Mouse (Mus musculus) MEL (cell line): Measurements from ENCODE around the gene Gp9. TPM values are rescaled to one million over a fixed set of nuclear protein-coding genes. Genes with fewer than 3 reads are reported as not detected.
A peak's percentile ranks its signal among the peaks of the same experiment; 100 is the strongest.

ENCODE experiments used
- DNase-seq: peaks from one replicate; pipeline ENCODE4 v3.0.0; 2011; ENCODE audit warnings: low read depth, low spot score
- H3K27ac ChIP-seq: 2 replicates; pipeline ENCODE4 v1.5.1; 2012; ENCODE audit warnings: low read depth, mild to moderate bottlenecking, control low read depth, low read length, moderate library complexity; ENCODE audit not compliant: control insufficient read depth
- H3K27me3 ChIP-seq, 2 experiments: fragments of 150-350 bp in 1 of 2; sonication (generic) in 1 of 2; 2 replicates each; pipeline ENCODE4 v1.6.1; 2012; ENCODE audit warnings: low read length in 2 of 2, mild to moderate bottlenecking in 2 of 2, improper control_type of control experiment in 1 of 2, moderate library complexity in 1 of 2; ENCODE audit not compliant: insufficient read depth in 2 of 2, control insufficient read depth in 1 of 2
- H3K36me3 ChIP-seq, 2 experiments: 2 replicates each; pipeline ENCODE4 v1.6.1; 2012 to 2014; ENCODE audit warnings: low read length in 2 of 2, improper control_type of control experiment in 1 of 2, inconsistent platforms in 1 of 2, mild to moderate bottlenecking in 1 of 2; ENCODE audit not compliant: insufficient read depth in 2 of 2, control insufficient read depth in 1 of 2
- H3K4me1 ChIP-seq, 2 experiments: fragments of 150-350 bp in 1 of 2; sonication (generic) in 1 of 2; 2 replicates each; pipeline ENCODE4 v1.6.1; 2012; ENCODE audit warnings: low read length in 2 of 2, improper control_type of control experiment in 1 of 2, mild to moderate bottlenecking in 1 of 2; ENCODE audit not compliant: insufficient read depth in 2 of 2, control insufficient read depth in 1 of 2
- H3K4me3 ChIP-seq, 2 experiments: fragments of 150-350 bp in 1 of 2; sonication (generic) in 1 of 2; 2 replicates each; pipeline ENCODE4 v1.5.1; 2012; ENCODE audit warnings: low read depth in 2 of 2, low read length in 2 of 2, mild to moderate bottlenecking in 2 of 2, moderate library complexity in 2 of 2, control low read depth in 1 of 2, improper control_type of control experiment in 1 of 2; ENCODE audit not compliant: control insufficient read depth in 1 of 2, insufficient read depth in 1 of 2
- H3K79me2 ChIP-seq: 2 replicates; pipeline ENCODE4 v1.6.1; 2012; ENCODE audit warnings: mild to moderate bottlenecking, low read length, moderate library complexity; ENCODE audit not compliant: control insufficient read depth, poor library complexity, insufficient read depth
- H3K9ac ChIP-seq: 2 replicates; pipeline ENCODE4 v1.6.1; 2012; ENCODE audit warnings: low read depth, mild to moderate bottlenecking, control low read depth, low read length, moderate library complexity; ENCODE audit not compliant: control insufficient read depth, poor library complexity, severe bottlenecking
- H3K9me3 ChIP-seq: fragments of 150-350 bp; sonication (generic); replicated peaks from 2 replicates; pipeline ENCODE4 v1.6.1; 2012; ENCODE audit warnings: mild to moderate bottlenecking, low read length, improper control_type of control experiment, moderate library complexity; ENCODE audit not compliant: insufficient read depth
- BHLHE40 ChIP-seq: IDR thresholded peaks from 2 replicates; pipeline ENCODE4 v1.6.1; 2012; ENCODE audit warnings: low read depth, mild to moderate bottlenecking, inconsistent platforms, low read length, improper control_type of control experiment, borderline replicate concordance
- CHD1 ChIP-seq: IDR thresholded peaks from 2 replicates; pipeline ENCODE4 v1.6.1; 2012; ENCODE audit warnings: low read depth, mild to moderate bottlenecking, inconsistent platforms, low read length, improper control_type of control experiment
- ELF1 ChIP-seq: IDR thresholded peaks from 2 replicates; pipeline ENCODE4 v1.6.1; 2014; ENCODE audit warnings: low read depth, mild to moderate bottlenecking, inconsistent platforms, low read length, improper control_type of control experiment, moderate library complexity
- EP300 ChIP-seq, 2 experiments: IDR thresholded peaks; 2 replicates each; pipeline ENCODE4 v1.6.1; 2011; ENCODE audit warnings: improper control_type of control experiment in 2 of 2, low read length in 2 of 2, low read depth in 1 of 2, mild to moderate bottlenecking in 1 of 2
- ETS1 ChIP-seq: IDR thresholded peaks from 2 replicates; pipeline ENCODE4 v1.6.1; 2012; ENCODE audit warnings: low read depth, mild to moderate bottlenecking, inconsistent platforms, low read length, improper control_type of control experiment, moderate library complexity
- GATA1 ChIP-seq: IDR thresholded peaks from 2 replicates; pipeline ENCODE4 v1.6.1; 2011; ENCODE audit warnings: low read depth, low read length, improper control_type of control experiment
- HCFC1 ChIP-seq: IDR thresholded peaks from 2 replicates; pipeline ENCODE4 v1.6.1; 2012; ENCODE audit warnings: low read depth, mild to moderate bottlenecking, inconsistent platforms, low read length, improper control_type of control experiment, moderate library complexity
- JUND ChIP-seq: IDR thresholded peaks from 2 replicates; pipeline ENCODE4 v1.6.1; 2011; ENCODE audit warnings: low read depth, mild to moderate bottlenecking, improper control_type of control experiment, low read length
- KAT2A ChIP-seq: conservative IDR thresholded peaks from 2 replicates; pipeline ENCODE4 v1.6.1; 2012; ENCODE audit warnings: low read depth, low read length, improper control_type of control experiment, inconsistent platforms
- MAFK ChIP-seq: IDR thresholded peaks from 2 replicates; pipeline ENCODE4 v1.6.1; 2011; ENCODE audit warnings: low read depth, mild to moderate bottlenecking, low read length, improper control_type of control experiment, borderline replicate concordance
- MAX ChIP-seq: IDR thresholded peaks from 2 replicates; pipeline ENCODE4 v1.6.1; 2011; ENCODE audit warnings: low read length, improper control_type of control experiment
- MAZ ChIP-seq: IDR thresholded peaks from 2 replicates; pipeline ENCODE4 v1.6.1; 2012; ENCODE audit warnings: low read depth, mild to moderate bottlenecking, inconsistent platforms, low read length, improper control_type of control experiment
- MXI1 ChIP-seq: IDR thresholded peaks from 2 replicates; pipeline ENCODE4 v1.6.1; 2011; ENCODE audit warnings: mild to moderate bottlenecking, low read depth, low read length, improper control_type of control experiment
- MYC ChIP-seq: IDR thresholded peaks from 2 replicates; pipeline ENCODE4 v1.6.1; 2011; ENCODE audit warnings: low read depth, mild to moderate bottlenecking, low read length, improper control_type of control experiment, moderate library complexity
- NELFE ChIP-seq: IDR thresholded peaks from 2 replicates; pipeline ENCODE4 v1.6.1; 2011; ENCODE audit warnings: low read depth, low read length, improper control_type of control experiment
- POLR2A ChIP-seq, 2 experiments: IDR thresholded peaks; 2 replicates each; pipeline ENCODE4 v1.6.1; 2011 to 2012; ENCODE audit warnings: low read length in 2 of 2, mild to moderate bottlenecking in 2 of 2, control low read depth in 1 of 2, improper control_type of control experiment in 1 of 2, low read depth in 1 of 2, moderate library complexity in 1 of 2; ENCODE audit not compliant: control insufficient read depth in 1 of 2, insufficient read depth in 1 of 2, poor library complexity in 1 of 2
- RAD21 ChIP-seq: IDR thresholded peaks from 2 replicates; pipeline ENCODE4 v1.6.1; 2011; ENCODE audit warnings: mild to moderate bottlenecking, low read depth, low read length, improper control_type of control experiment
- RCOR1 ChIP-seq: IDR thresholded peaks from 2 replicates; pipeline ENCODE4 v1.6.1; 2012; ENCODE audit warnings: low read depth, mild to moderate bottlenecking, inconsistent platforms, low read length, improper control_type of control experiment
- SIN3A ChIP-seq: IDR thresholded peaks from 2 replicates; pipeline ENCODE4 v1.6.1; 2012; ENCODE audit warnings: low read length, improper control_type of control experiment, inconsistent platforms
- SMC3 ChIP-seq: IDR thresholded peaks from 2 replicates; pipeline ENCODE4 v1.6.1; 2011; ENCODE audit warnings: low read depth, low read length, improper control_type of control experiment
- TAL1 ChIP-seq: IDR thresholded peaks from 2 replicates; pipeline ENCODE4 v1.6.1; 2012; ENCODE audit warnings: mild to moderate bottlenecking, inconsistent platforms, low read length, moderate library complexity, mixed read lengths
- TBP ChIP-seq: IDR thresholded peaks from 2 replicates; pipeline ENCODE4 v1.8.0; 2011; ENCODE audit warnings: low read depth, low read length, improper control_type of control experiment
- TCF12 ChIP-seq: IDR thresholded peaks from 2 replicates; pipeline ENCODE4 v1.6.1; 2014; ENCODE audit warnings: low read depth, mild to moderate bottlenecking, inconsistent platforms, low read length, improper control_type of control experiment, moderate library complexity
- ZMIZ1 ChIP-seq: IDR thresholded peaks from 2 replicates; pipeline ENCODE4 v1.6.1; 2012; ENCODE audit warnings: low read depth, mild to moderate bottlenecking, inconsistent platforms, low read length, improper control_type of control experiment, moderate library complexity
- polyA plus RNA-seq, 2 experiments: library from polyadenylated mRNA; stranded (reverse) in 1 of 2; unstranded in 1 of 2; fragments of >175 nt in 1 of 2; fragments of >200 nt in 1 of 2; gene quantifications; 2 replicates each; pipeline versions ENCODE4 v1.2.1 to v1.2.4; 2012; ENCODE audit warnings: low replicate concordance in 2 of 2, low read depth in 1 of 2; ENCODE audit not compliant: insufficient read length in 2 of 2, insufficient read depth in 1 of 2, missing spikeins in 1 of 2
- total RNA-seq: library from RNA; depleted of rRNA; stranded (reverse); fragments of 300-350 nt; gene quantifications from 2 replicates; pipeline ENCODE4 v1.2.3, GENCODE M21; 2012

The Gp9 gene
- total and polyA plus RNA-seq, 3 experiments = 3.9 to 11.1 TPM; not detected in 1

DNA sequence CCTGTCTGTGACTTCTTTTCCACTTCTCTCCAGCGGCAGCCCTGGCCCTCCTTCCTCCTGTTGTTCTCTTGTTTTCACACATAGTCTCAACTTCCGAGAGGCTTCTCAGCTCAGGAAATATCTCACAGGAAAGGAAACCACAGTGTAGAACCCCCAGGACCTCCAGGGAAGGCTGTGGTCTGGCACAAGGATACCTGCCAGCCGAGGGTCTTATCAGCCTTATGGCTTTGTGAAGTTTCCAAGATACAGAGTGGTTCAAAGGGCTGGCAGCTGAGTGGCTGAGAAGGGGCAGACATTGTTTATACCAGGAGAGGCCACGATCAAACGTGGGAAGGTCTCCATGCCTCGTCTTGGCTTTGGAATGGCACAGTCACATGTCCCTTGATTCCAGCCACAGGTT, 38.0 kb upstream of the Gp9 start (continued):
- TF ChIP-seq TBP (no peak), MAZ (peak; percentile 24; the same call in 1 of the 2 replicates), ELF1 (no peak), GATA1 (peak; percentile 41), ZMIZ1 (no peak), NELFE (no peak), MXI1 (peak; percentile 20; the same call in 1 of the 2 replicates), CHD1 (0 out of 2 replicates have a peak, but pooled peaks have one; percentile 50), MAFK (no peak), JUND (no peak)

DNA sequence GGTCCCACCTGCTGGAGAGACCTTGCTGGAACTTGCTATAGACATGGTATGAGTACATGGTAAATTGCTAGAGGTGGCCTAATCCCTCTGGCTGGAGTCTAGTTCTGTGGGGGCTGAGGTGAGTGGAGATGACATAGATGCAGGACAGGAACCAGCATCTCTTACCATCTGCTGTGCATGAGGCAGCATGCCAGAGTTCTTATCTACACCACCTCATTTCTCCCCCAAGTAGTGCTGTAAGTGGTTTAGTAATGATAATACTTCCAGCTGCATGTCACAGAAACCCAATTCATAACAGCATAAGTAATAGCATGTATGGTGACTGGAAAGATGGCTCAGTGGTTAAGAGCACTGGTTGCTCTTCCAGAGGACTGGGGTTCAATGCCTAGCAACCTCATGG, 37.4 kb upstream of the Gp9 start:
- Histone ChIP-seq H3K27me3 (no peaks in the 10 kb centered on the region), H3K27ac (peak overlapping the region; percentile 43; the same call in 1 of the 2 replicates), H3K4me1 (peaks cover 27 to 49% of the 10 kb centered on the region in 2 experiments)

DNA sequence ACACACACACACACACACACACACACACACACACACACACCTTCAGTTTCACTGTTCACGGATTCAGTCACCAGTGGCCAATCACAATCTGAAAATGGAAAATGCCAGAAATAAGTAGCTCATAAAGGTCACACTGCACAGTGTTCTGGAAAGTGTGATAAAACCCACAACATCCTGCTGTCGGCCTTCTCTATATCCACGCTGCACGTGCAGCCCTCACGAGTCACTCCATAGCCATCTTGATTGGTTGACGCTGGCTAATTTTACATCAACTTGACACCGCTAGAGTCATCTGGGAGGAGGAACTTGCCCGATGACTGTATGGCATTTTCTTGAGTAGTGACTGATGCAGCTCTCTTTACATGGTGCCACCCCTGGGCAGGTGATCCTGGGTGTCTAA, 35.9 kb upstream of the Gp9 start:
- Histone ChIP-seq H3K36me3 (peaks cover 0 to 37% of the 10 kb centered on the region in 2 experiments; a peak in 2 of 4 replicates), H3K27me3 (no peaks in the 10 kb centered on the region), H3K79me2 (no peaks in the 10 kb centered on the region), H3K4me1 (peaks cover 33 to 58% of the 10 kb centered on the region in 2 experiments)
- TF ChIP-seq GATA1 = 0 out of 2 replicates have a peak, but pooled peaks have one; percentile 8
- peak; percentile 92 for TF ChIP-seq BHLHE40
- TF ChIP-seq SIN3A = no peak
- TF ChIP-seq MAFK = no peak
- TF ChIP-seq SMC3 = no peak
- TF ChIP-seq ETS1 = peak; percentile 27; the same call in 1 of the 2 replicates
- no peak for TF ChIP-seq EP300 (IDR thresholded peaks at IDR 0.05; ENCODE audit: low read depth in 1 of 2, low read length in 2 of 2)
- peak; percentile 38 for TF ChIP-seq TAL1
- TF ChIP-seq MAX = peak; percentile 79
- TF ChIP-seq POLR2A (IDR thresholded peaks at IDR 0.05; ENCODE audit: control insufficient read depth in 1 of 2, insufficient read depth in 1 of 2, low read depth in 1 of 2, low read length in 2 of 2, poor library complexity in 1 of 2) = no peak
- TF ChIP-seq MXI1 = peak; percentile 24; the same call in 1 of the 2 replicates
- TF ChIP-seq ELF1 = no peak
- no peak for TF ChIP-seq RAD21
- TF ChIP-seq, all 39 proteins: peak for 6
- H3K27ac ChIP-seq = no peak overlapping the region
- no peak overlapping the region for H3K9ac ChIP-seq
- H3K4me3 ChIP-seq = no peak overlapping the region
- peak; percentile 54 for DNase-seq
- no peaks in the 10 kb centered on the region for H3K9me3 ChIP-seq

More for the DNA sequence above, 37.4 kb upstream of the Gp9 start:
- DNase-seq = peak; percentile 91
- Histone ChIP-seq H3K4me3 (no peak overlapping the region), H3K9ac (no peak overlapping the region), H3K36me3 (peaks cover 0 to 31% of the 10 kb centered on the region in 2 experiments; a peak in 2 of 4 replicates), H3K79me2 (no peaks in the 10 kb centered on the region), H3K9me3 (no peaks in the 10 kb centered on the region)
- TF ChIP-seq POLR2A (IDR thresholded peaks at IDR 0.05; ENCODE audit: control insufficient read depth in 1 of 2, insufficient read depth in 1 of 2, low read depth in 1 of 2, low read length in 2 of 2, poor library complexity in 1 of 2) (no peak), RCOR1 (peak; percentile 89), BHLHE40 (peak; percentile 65; the same call in 1 of the 2 replicates), MYC (peak; percentile 79; the same call in 1 of the 2 replicates), GATA1 (peak; percentile 96), KAT2A (no peak), TBP (peak; percentile 92), TCF12 (peak; percentile 98), ETS1 (peak; percentile 99), MAZ (no peak; the same call in 1 of the 2 replicates), EP300 (IDR thresholded peaks at IDR 0.05; ENCODE audit: low read depth in 1 of 2, low read length in 2 of 2) (peak; percentile 92 to 93), SIN3A (peak; percentile 91), TAL1 (peak; percentile 97), HCFC1 (no peak)
